Mouse (Mus musculus): ENCODE results near the gene Shisal1.
A peak's percentile ranks its signal among the peaks of the same experiment; 100 is the strongest.

The Shisal1 gene

DNA sequence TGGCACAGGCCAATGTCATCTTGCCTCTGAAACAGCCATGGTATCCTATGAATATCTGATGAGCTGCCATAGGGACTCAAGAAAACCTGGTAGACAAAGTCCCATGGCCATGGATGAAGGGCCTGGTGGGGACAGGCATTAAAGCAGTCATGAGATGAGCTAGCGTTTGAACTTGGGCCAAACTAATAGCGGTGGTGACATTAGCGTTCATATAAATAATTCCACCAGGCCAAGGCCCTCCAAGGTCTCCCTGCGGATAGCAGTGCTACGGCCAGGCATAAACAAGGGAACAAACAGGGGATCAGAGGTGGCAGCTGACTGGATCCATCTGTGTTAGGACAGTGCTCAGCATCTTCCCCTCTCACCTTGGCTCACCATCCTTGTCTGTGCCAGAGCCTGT, 21.2 kb downstream of the Shisal1 start:
- DNase-seq (ENCODE audit: low spot score in 2 of 2) = no peak

- no peak for DNase-seq (ENCODE audit: low spot score in 2 of 2)
Observed at GRCm38 (mm10) chr15:84423781-84424180, 23.1 kb downstream of the Shisal1 start.

- DNase-seq (ENCODE audit: low spot score in 2 of 2) = no peak
Observed at GRCm38 (mm10) chr15:84418266-84418610, 28.7 kb downstream of the Shisal1 start.

GRCm38 (mm10) chr15:84417592-84418265, 29.2 kb downstream of the Shisal1 start:
- no peak for DNase-seq (ENCODE audit: low spot score in 2 of 2)

- no peak for DNase-seq (ENCODE audit: low spot score in 2 of 2)
Observed at GRCm38 (mm10) chr15:84417017-84417416, 29.9 kb downstream of the Shisal1 start.

GRCm38 (mm10) chr15:84414040-84414848, 32.7 kb downstream of the Shisal1 start:
- DNase-seq (ENCODE audit: low spot score in 2 of 2) = peak; percentile 45 to 83

- peak in 1 of 2 experiments; percentile 46 for DNase-seq (ENCODE audit: low spot score in 2 of 2)
Observed at GRCm38 (mm10) chr15:84412409-84412808, 34.5 kb downstream of the Shisal1 start.

GRCm38 (mm10) chr15:84410052-84410451, 36.8 kb downstream of the Shisal1 start:
- no peak for DNase-seq (ENCODE audit: low spot score in 2 of 2)

DNA sequence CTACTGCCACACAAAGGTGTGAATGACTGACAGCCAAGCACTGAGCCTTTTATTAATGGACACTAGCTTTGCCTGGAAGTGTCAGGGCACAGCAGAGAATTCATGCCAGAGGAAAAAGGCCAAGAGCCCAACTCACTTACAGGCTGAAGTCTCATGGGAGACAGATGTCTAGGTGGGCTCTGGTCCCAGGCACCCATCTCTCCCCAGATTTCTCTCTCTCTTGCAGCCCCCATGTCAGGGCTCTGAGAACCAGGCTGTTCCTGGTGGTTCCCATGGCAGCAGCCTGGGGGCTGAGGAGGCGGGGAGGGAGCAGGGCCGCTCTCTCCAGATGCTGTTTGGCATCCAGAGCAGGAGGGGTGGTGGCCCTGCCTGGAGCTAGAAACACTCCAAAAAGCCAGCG, 38.3 kb downstream of the Shisal1 start:
- DNase-seq (ENCODE audit: low spot score in 2 of 2) = no peak

GRCm38 (mm10) chr15:84405759-84406158, 41.1 kb downstream of the Shisal1 start:
- DNase-seq (ENCODE audit: low spot score in 2 of 2) = no peak

DNA sequence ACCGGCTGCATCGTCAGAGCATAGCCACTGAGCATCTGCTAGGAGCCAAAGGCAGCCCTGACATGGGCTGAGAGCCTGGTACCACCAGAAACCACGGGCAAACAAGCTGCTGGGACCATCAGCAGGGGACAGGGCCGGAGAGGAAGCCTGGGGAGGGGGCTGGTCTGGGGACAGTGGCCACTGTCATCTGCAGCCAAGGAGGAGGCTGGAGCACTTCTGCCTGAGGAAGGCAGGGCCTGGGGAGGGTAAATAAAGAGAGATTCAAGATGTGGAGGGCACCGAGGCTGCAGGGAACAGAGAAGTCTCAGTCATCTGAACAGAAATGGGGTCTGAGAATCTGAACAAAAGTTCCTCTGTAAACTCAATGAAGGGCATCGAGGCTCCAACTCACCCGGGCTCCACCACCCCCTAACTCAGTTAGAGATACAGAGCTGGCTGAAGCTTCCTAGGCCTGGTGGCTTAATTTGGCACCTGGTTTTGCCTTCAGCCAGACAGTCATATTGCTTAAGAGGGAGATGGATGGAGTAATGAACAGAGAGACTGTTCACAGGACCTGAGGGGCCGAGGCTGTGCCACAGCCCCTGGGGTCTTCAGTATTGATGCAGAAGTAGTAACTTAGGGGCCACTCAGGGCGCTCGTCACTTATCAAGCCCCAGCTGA, 43.3 kb downstream of the Shisal1 start:
- no peak for DNase-seq (ENCODE audit: low spot score in 2 of 2)

DNA sequence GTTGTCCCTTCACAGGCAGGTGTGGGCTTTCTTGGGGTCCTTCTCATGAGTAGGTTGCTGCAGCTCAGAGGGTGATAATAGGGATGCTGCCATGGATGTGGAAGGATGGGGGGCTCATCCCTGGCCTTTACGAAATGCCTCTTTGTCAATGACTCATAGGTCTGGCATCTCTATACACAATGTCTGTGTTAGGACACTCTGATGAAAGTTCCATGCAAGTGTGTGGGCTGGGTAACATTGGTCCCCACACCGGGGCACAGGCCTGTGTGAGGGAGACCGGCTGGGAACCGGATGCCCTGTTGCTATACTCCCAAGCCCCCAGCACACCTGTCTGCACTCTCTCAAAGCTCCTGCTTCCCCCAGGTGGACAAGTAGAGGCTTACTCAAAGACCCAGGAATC, 48.3 kb downstream of the Shisal1 start:
- DNase-seq (ENCODE audit: low spot score in 2 of 2) = no peak

GRCm38 (mm10) chr15:84397663-84398169, 49.2 kb downstream of the Shisal1 start:
- no peak for DNase-seq (ENCODE audit: low spot score in 2 of 2)

DNA sequence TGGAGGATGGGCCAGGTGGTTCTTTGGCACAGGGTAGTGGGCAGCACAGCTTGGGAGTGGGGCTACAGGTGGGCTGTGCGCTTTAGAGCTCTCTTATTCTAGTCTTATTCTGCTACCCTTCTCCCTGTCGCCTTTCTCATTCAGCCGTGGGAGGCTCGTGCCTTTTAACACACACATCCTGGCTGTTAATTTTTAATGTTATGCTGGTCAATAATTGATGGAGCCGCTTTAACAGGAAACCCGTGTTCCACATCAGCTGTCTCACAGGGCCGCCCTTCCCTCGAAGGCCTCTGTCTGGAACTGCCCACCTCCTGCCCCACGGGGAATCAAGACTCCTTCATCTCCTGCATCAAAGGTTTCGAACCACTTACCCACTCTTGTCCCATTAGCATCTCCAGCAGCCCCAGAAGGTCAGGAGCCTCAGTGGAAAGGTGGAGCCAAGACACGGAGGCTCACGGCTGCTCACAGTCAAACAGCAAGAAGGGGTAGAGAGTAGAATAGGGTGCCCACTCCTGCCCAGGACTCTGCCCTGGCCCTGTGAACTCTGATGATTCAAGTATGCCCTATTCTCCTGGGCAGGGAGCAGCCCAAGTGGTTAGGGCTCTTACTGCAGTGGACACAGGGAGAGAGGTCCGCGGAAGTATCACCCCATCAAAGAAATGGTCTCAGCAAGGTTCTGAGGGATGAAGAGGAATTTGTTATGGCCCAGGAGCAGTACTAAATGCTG, 51.4 kb downstream of the Shisal1 start:
- no peak for DNase-seq (ENCODE audit: low spot score in 2 of 2)

GRCm38 (mm10) chr15:84393341-84393740, 53.6 kb downstream of the Shisal1 start:
- no peak for DNase-seq (ENCODE audit: low spot score in 2 of 2)

GRCm38 (mm10) chr15:84392840-84393239, 54.1 kb downstream of the Shisal1 start:
- DNase-seq (ENCODE audit: low spot score in 2 of 2) = peak in 1 of 2 experiments; percentile 28

- no peak for DNase-seq (ENCODE audit: low spot score in 2 of 2)
Observed at GRCm38 (mm10) chr15:84392131-84392530, 54.8 kb downstream of the Shisal1 start.

DNA sequence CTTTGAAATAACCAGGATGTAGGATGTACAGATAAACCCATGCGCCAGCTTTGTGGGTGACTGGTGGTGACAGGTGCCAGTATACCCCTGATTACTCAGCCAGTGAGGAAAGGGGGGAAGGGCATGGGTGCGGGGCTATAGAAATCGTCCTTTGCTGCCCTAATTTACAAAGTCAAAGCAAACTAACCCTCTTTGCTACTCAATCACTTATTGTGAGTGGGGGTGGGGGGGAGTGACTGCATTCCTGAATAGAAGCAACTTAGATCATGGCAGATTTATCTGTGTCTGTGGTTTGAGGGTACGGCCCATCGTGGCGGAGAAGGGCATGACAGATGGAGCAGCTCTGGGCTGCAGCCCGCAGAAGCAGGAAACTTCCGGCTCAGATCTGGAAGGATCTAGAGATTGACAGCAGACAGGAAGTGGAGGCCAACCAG, 58.2 kb downstream of the Shisal1 start:
- DNase-seq (ENCODE audit: low spot score in 2 of 2) = no peak

GRCm38 (mm10) chr15:84385995-84386565, 60.8 kb downstream of the Shisal1 start:
- peak in 1 of 2 experiments; percentile 42 for DNase-seq (ENCODE audit: low spot score in 2 of 2)

DNA sequence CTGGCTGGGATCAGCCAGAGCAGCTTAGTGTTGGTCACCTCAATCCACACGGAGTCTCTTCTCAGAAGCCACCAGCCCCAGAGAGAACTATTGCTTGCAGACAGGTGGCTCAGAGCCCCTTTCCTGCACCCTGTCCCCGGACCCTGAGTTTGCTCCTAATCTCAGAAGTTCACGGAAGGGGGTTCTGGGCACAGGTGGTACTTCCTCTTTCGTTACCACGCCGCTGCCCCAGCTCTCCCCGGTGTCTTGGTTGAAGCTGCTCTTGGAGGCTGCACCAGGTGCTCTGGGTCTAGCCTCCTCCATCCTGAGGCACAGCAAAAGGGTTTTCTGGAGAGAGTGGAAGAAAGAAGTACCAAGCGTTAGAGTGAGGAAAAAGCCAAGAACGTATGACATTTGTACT, 62.8 kb downstream of the Shisal1 start:
- DNase-seq (ENCODE audit: low spot score in 2 of 2) = no peak

DNA sequence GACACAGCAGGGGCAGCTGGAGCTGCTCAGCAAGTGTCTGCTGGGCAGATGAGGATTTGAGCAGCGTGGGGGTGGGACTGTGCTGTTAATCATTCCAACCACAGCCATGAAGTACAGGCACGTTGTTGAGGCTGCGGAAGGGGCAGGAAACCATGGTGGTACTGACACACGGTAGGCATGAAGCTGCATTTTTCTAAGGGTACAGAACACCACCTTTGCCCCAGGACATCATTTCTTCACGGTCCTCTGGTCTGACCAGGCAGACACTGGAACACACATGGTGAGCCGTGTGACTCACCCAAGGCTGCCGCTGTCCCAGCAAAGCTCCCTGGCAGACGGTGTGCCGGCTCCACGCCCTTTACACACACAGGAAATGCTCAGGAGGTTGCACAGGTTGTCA, 66.7 kb downstream of the Shisal1 start:
- DNase-seq (ENCODE audit: low spot score in 2 of 2) = no peak
